Mouse (Mus musculus): ENCODE results near the gene Vav3. TPM values are rescaled to one million over a fixed set of nuclear protein-coding genes. Genes with fewer than 3 reads are reported as not detected.
A peak's percentile ranks its signal among the peaks of the same experiment; 100 is the strongest.

Vav3 gene
- total and polyA plus RNA-seq, 3 experiments = 1.7 to 5.0 (median 4.4) TPM

- 72% methylated on average over 6 of the region's 6 CpGs for WGBS
- Histone ChIP-seq H3K27me3 (ENCODE audit: control insufficient read depth, insufficient read depth, low read length) (no peaks in the 10 kb centered on the region), H3K4me3 (no peak overlapping the region), H3K9ac (ENCODE audit: low read depth, low read length) (no peak overlapping the region), H3K27ac (no peak overlapping the region), H3K36me3 (ENCODE audit: control insufficient read depth, insufficient read depth, low read length) (no peaks in the 10 kb centered on the region), H3K79me2 (replicated peaks; ENCODE audit: control insufficient read depth, insufficient read depth, low read length) (no peaks in the 10 kb centered on the region), H3K4me1 (ENCODE audit: control insufficient read depth, insufficient read depth, low read length) (no peaks in the 10 kb centered on the region)
- intact Hi-C loops (cut with DNase I) = no loop called here
- TF ChIP-seq EP300 (IDR thresholded peaks at IDR 0.05; ENCODE audit: insufficient read depth, low read depth, low read length) = no peak
- no peak for DNase-seq
Observed at GRCm38 (mm10) chr3:109378684-109379083, 38.2 kb downstream of the Vav3 start.

- H3K4me3 ChIP-seq = no peak overlapping the region
- no peaks in the 10 kb centered on the region; the same call in 1 of the 2 replicates for H3K4me1 ChIP-seq (ENCODE audit: control insufficient read depth, insufficient read depth, low read length)
- TF ChIP-seq EP300 (IDR thresholded peaks at IDR 0.05; ENCODE audit: insufficient read depth, low read depth, low read length) (no peak), POLR2A (IDR thresholded peaks at IDR 0.05; ENCODE audit: insufficient read depth, low read depth, low read length) (no peak), CTCF (IDR thresholded peaks at IDR 0.05) (no peak)
- 48% methylated on average over 10 of the region's 10 CpGs for WGBS
- H3K79me2 ChIP-seq (replicated peaks; ENCODE audit: control insufficient read depth, insufficient read depth, low read length) = no peaks in the 10 kb centered on the region; the same call in 1 of the 2 replicates
- H3K36me3 ChIP-seq (ENCODE audit: control insufficient read depth, insufficient read depth, low read length) = no peaks in the 10 kb centered on the region
- intact Hi-C loops (cut with DNase I) = loop anchor here (2.0 kb wide), 1 partner anchor 78 kb away; no protein-coding TSS in a partner anchor
- DNase-seq = peak in 1 of 2 experiments; percentile 20
- no peak overlapping the region for H3K9ac ChIP-seq (ENCODE audit: low read depth, low read length)
- peak overlapping the region; percentile 23 for H3K27ac ChIP-seq
- H3K27me3 ChIP-seq (ENCODE audit: control insufficient read depth, insufficient read depth, low read length) = no peaks in the 10 kb centered on the region
Observed at GRCm38 (mm10) chr3:109388730-109389129, 48.3 kb downstream of the Vav3 start.

- WGBS = 94% methylated on average over 5 of the region's 5 CpGs
- intact Hi-C loops (cut with DNase I) = no loop called here
- DNase-seq = no peak
- H3K27ac ChIP-seq = no peak overlapping the region
- no peak overlapping the region for H3K4me3 ChIP-seq
- no peaks in the 10 kb centered on the region for H3K79me2 ChIP-seq (replicated peaks; ENCODE audit: control insufficient read depth, insufficient read depth, low read length)
- H3K4me1 ChIP-seq (ENCODE audit: control insufficient read depth, insufficient read depth, low read length) = no peaks in the 10 kb centered on the region
- H3K36me3 ChIP-seq (ENCODE audit: control insufficient read depth, insufficient read depth, low read length) = no peaks in the 10 kb centered on the region
- TF ChIP-seq EP300 (IDR thresholded peaks at IDR 0.05; ENCODE audit: insufficient read depth, low read depth, low read length) = no peak
- no peak for TF ChIP-seq POLR2A (IDR thresholded peaks at IDR 0.05; ENCODE audit: insufficient read depth, low read depth, low read length)
- no peak for TF ChIP-seq CTCF (IDR thresholded peaks at IDR 0.05)
- no peaks in the 10 kb centered on the region for H3K27me3 ChIP-seq (ENCODE audit: control insufficient read depth, insufficient read depth, low read length)
- no peak overlapping the region for H3K9ac ChIP-seq (ENCODE audit: low read depth, low read length)
Observed at GRCm38 (mm10) chr3:109401527-109401926, 61.1 kb downstream of the Vav3 start.

- TF ChIP-seq POLR2A (IDR thresholded peaks at IDR 0.05; ENCODE audit: insufficient read depth, low read depth, low read length) (no peak), EP300 (IDR thresholded peaks at IDR 0.05; ENCODE audit: insufficient read depth, low read depth, low read length) (no peak), CTCF (IDR thresholded peaks at IDR 0.05) (no peak)
- no peak overlapping the region for H3K9ac ChIP-seq (ENCODE audit: low read depth, low read length)
- no peaks in the 10 kb centered on the region for H3K79me2 ChIP-seq (replicated peaks; ENCODE audit: control insufficient read depth, insufficient read depth, low read length)
- no peaks in the 10 kb centered on the region; the same call in 1 of the 2 replicates for H3K4me1 ChIP-seq (ENCODE audit: control insufficient read depth, insufficient read depth, low read length)
- no peaks in the 10 kb centered on the region for H3K27me3 ChIP-seq (ENCODE audit: control insufficient read depth, insufficient read depth, low read length)
- WGBS = 84% methylated on average over 3 of the region's 3 CpGs
- no peak for DNase-seq
- intact Hi-C loops (cut with DNase I) = no loop called here
- H3K27ac ChIP-seq = no peak overlapping the region
- no peaks in the 10 kb centered on the region for H3K36me3 ChIP-seq (ENCODE audit: control insufficient read depth, insufficient read depth, low read length)
- H3K4me3 ChIP-seq = no peak overlapping the region
Observed at GRCm38 (mm10) chr3:109411294-109411693, 70.8 kb downstream of the Vav3 start.

GRCm38 (mm10) chr3:109420403-109420802 is 80.0 kb downstream of the Vav3 start:
- Histone ChIP-seq H3K9ac (ENCODE audit: low read depth, low read length) (no peak overlapping the region), H3K27ac (no peak overlapping the region), H3K4me3 (no peak overlapping the region), H3K79me2 (replicated peaks; ENCODE audit: control insufficient read depth, insufficient read depth, low read length) (no peaks in the 10 kb centered on the region), H3K4me1 (ENCODE audit: control insufficient read depth, insufficient read depth, low read length) (peaks cover 3% of the 10 kb centered on the region), H3K36me3 (ENCODE audit: control insufficient read depth, insufficient read depth, low read length) (no peaks in the 10 kb centered on the region), H3K27me3 (ENCODE audit: control insufficient read depth, insufficient read depth, low read length) (no peaks in the 10 kb centered on the region)
- TF ChIP-seq CTCF (IDR thresholded peaks at IDR 0.05) (no peak), EP300 (IDR thresholded peaks at IDR 0.05; ENCODE audit: insufficient read depth, low read depth, low read length) (no peak), POLR2A (IDR thresholded peaks at IDR 0.05; ENCODE audit: insufficient read depth, low read depth, low read length) (no peak)
- intact Hi-C loops (cut with DNase I) = loop anchor here (5.0 kb wide), 1 partner anchor 37 kb away; no protein-coding TSS in a partner anchor
- DNase-seq = no peak
- 64% methylated on average over 3 of the region's 3 CpGs for WGBS

GRCm38 (mm10) chr3:109421019-109421418 is 80.6 kb downstream of the Vav3 start:
- no peak for TF ChIP-seq POLR2A (IDR thresholded peaks at IDR 0.05; ENCODE audit: insufficient read depth, low read depth, low read length)
- no peak for TF ChIP-seq CTCF (IDR thresholded peaks at IDR 0.05)
- TF ChIP-seq EP300 (IDR thresholded peaks at IDR 0.05; ENCODE audit: insufficient read depth, low read depth, low read length) = no peak
- Histone ChIP-seq H3K79me2 (replicated peaks; ENCODE audit: control insufficient read depth, insufficient read depth, low read length) (no peaks in the 10 kb centered on the region), H3K4me3 (no peak overlapping the region), H3K27ac (no peak overlapping the region), H3K4me1 (ENCODE audit: control insufficient read depth, insufficient read depth, low read length) (peaks cover 3% of the 10 kb centered on the region), H3K9ac (ENCODE audit: low read depth, low read length) (no peak overlapping the region), H3K36me3 (ENCODE audit: control insufficient read depth, insufficient read depth, low read length) (no peaks in the 10 kb centered on the region), H3K27me3 (ENCODE audit: control insufficient read depth, insufficient read depth, low read length) (no peaks in the 10 kb centered on the region)
- no peak for DNase-seq
- intact Hi-C loops (cut with DNase I) = loop anchor here (5.0 kb wide), 1 partner anchor 36 kb away; no protein-coding TSS in a partner anchor
- 65% methylated on average over 3 of the region's 3 CpGs for WGBS
